Mouse (Mus musculus) MEL (cell line): Measurements from ENCODE around the gene Pld1.

ENCODE experiments used
- BHLHE40 ChIP-seq: IDR thresholded peaks from 2 replicates; pipeline ENCODE4 v1.6.1; 2012; ENCODE audit warnings: low read depth, mild to moderate bottlenecking, inconsistent platforms, low read length, improper control_type of control experiment, borderline replicate concordance
- CTCF ChIP-seq, 3 experiments: IDR thresholded peaks in 2 of 3; conservative IDR thresholded peaks in 1 of 3; 2 replicates each; pipeline ENCODE4 v1.5.1; 2011 to 2012; ENCODE audit warnings: low read length in 3 of 3, low read depth in 2 of 3, mild to moderate bottlenecking in 2 of 3, improper control_type of control experiment in 1 of 3, inconsistent platforms in 1 of 3, mixed read lengths in 1 of 3, moderate library complexity in 1 of 3; ENCODE audit not compliant: control insufficient read depth in 1 of 3, insufficient read depth in 1 of 3, poor library complexity in 1 of 3, severe bottlenecking in 1 of 3
- E2F4 ChIP-seq: IDR thresholded peaks from 2 replicates; pipeline ENCODE4 v1.6.1; 2011; ENCODE audit warnings: low read depth, low read length, improper control_type of control experiment, borderline replicate concordance
- EP300 ChIP-seq, 2 experiments: IDR thresholded peaks; 2 replicates each; pipeline ENCODE4 v1.6.1; 2011; ENCODE audit warnings: improper control_type of control experiment in 2 of 2, low read length in 2 of 2, low read depth in 1 of 2, mild to moderate bottlenecking in 1 of 2
- KAT2A ChIP-seq: conservative IDR thresholded peaks from 2 replicates; pipeline ENCODE4 v1.6.1; 2012; ENCODE audit warnings: low read depth, low read length, improper control_type of control experiment, inconsistent platforms
- MEF2A ChIP-seq: IDR thresholded peaks from 2 replicates; pipeline ENCODE4 v1.6.1; 2014; ENCODE audit warnings: low read depth, mild to moderate bottlenecking, inconsistent platforms, low read length, improper control_type of control experiment; ENCODE audit not compliant: poor library complexity, insufficient replicate concordance, severe bottlenecking; ENCODE audit errors: extremely low read depth
- POLR2AphosphoS5 ChIP-seq: IDR thresholded peaks from 2 replicates; pipeline ENCODE4 v1.6.1; 2012; ENCODE audit warnings: low read depth, borderline replicate concordance, mild to moderate bottlenecking, inconsistent platforms, low read length, moderate library complexity, mixed read lengths
- UBTF ChIP-seq: IDR thresholded peaks from 2 replicates; pipeline ENCODE4 v1.6.1; 2012; ENCODE audit warnings: low read depth, mild to moderate bottlenecking, inconsistent platforms, low read length, improper control_type of control experiment, moderate library complexity, borderline replicate concordance; ENCODE audit not compliant: insufficient read depth

GRCm38 (mm10) chr3:27951721-27952120, 13.2 kb downstream of the Pld1 start:
- TF ChIP-seq EP300 (IDR thresholded peaks at IDR 0.05; ENCODE audit: low read depth in 1 of 2, low read length in 2 of 2), result no peak
- TF ChIP-seq UBTF, result no peak
- no peak for TF ChIP-seq E2F4
- no peak for TF ChIP-seq CTCF (IDR thresholded peaks at IDR 0.05 in 2 of 3, conservative IDR thresholded peaks at IDR 0.05 in 1 of 3; ENCODE audit: control insufficient read depth in 1 of 3, insufficient read depth in 1 of 3, low read depth in 2 of 3, low read length in 3 of 3, poor library complexity in 1 of 3, severe bottlenecking in 1 of 3)
- TF ChIP-seq MEF2A, result no peak
- no peak for TF ChIP-seq POLR2AphosphoS5
- TF ChIP-seq BHLHE40, result no peak
- no peak for TF ChIP-seq KAT2A
